Mouse (Mus musculus) intestine, postnatal 0 days (tissue): ENCODE measurements around the gene Rnf38. TPM values are rescaled to one million over a fixed set of nuclear protein-coding genes. Genes with fewer than 3 reads are reported as not detected.

Source experiments
- ATAC-seq: fragments of 200-750 bp; cut with Nextera tagmentation; 2 replicates; pipeline ENCODE4 v1.8.0; 2017; ENCODE audit warnings: mild to moderate bottlenecking, moderate TSS enrichment, moderate library complexity
- H3K27ac ChIP-seq: fragments of 300-500 bp; sonication (generic); 2 replicates; pipeline ENCODE4 v1.5.1; 2014; ENCODE audit warnings: mild to moderate bottlenecking, low read depth, low read length, moderate library complexity
- H3K27me3 ChIP-seq: fragments of 300-500 bp; sonication (generic); replicated peaks from 2 replicates; pipeline ENCODE4 v1.6.1; 2014; ENCODE audit warnings: low read length, mixed read lengths; ENCODE audit not compliant: control insufficient read depth, insufficient read depth
- H3K36me3 ChIP-seq: fragments of 300-500 bp; sonication (generic); 2 replicates; pipeline ENCODE4 v1.6.1; 2014; ENCODE audit warnings: mild to moderate bottlenecking, moderate library complexity; ENCODE audit not compliant: control insufficient read depth, insufficient read depth
- H3K4me1 ChIP-seq: fragments of 300-500 bp; sonication (generic); replicated peaks from 2 replicates; pipeline ENCODE4 v1.6.1; 2014; ENCODE audit warnings: antibody characterized with exemption, low read length, mixed read lengths; ENCODE audit not compliant: control insufficient read depth, insufficient read depth
- H3K4me2 ChIP-seq: fragments of 300-500 bp; sonication (generic); replicated peaks from 2 replicates; pipeline ENCODE4 v1.6.1; 2014; ENCODE audit warnings: low read depth, mild to moderate bottlenecking, moderate library complexity
- H3K4me3 ChIP-seq: fragments of 300-500 bp; sonication (generic); 2 replicates; pipeline ENCODE4 v1.5.1; 2014; ENCODE audit warnings: low read depth, low read length
- H3K9ac ChIP-seq: fragments of 300-500 bp; sonication (generic); 2 replicates; pipeline ENCODE4 v1.6.1; 2014; ENCODE audit warnings: mild to moderate bottlenecking, low read depth, low read length
- H3K9me3 ChIP-seq: fragments of 300-500 bp; sonication (generic); 2 replicates; pipeline ENCODE4 v1.6.1; 2016; ENCODE audit warnings: mixed run types; ENCODE audit not compliant: control insufficient read depth
- CTCF ChIP-seq: sonication (generic); IDR thresholded peaks from 2 replicates; pipeline ENCODE4 v1.5.1; 2016; ENCODE audit warnings: low read depth, mild to moderate bottlenecking, control low read depth, antibody characterized with exemption, moderate library complexity
- WGBS: fragments of 180-500 bp; shearing (Covaris S2); extraction: QIAGEN DNeasy Blood & Tissue Kit; methylation state at CpG from one replicate; pipeline ENCODE4 v1.1.7; 2014; 5-methylcytosine and 5-hydroxymethylcytosine counted together
- microRNA-seq: library from miRNA; unstranded; fragments of <30 nt; microRNA quantifications from one replicate; pipeline ENCODE4, GENCODE M21; 2016
- polyA plus RNA-seq: library from polyadenylated mRNA; unstranded; fragments of >200 nt; fragmentation: Nextera tagmentation; extraction: Ambion mirVana; gene quantifications from 2 replicates; pipeline ENCODE4 v1.2.1, GENCODE M21; 2015

The Rnf38 gene
- polyA plus RNA-seq, 1 experiment from 2014 or later = 6.0 TPM

- Histone ChIP-seq H3K4me3 (no peak overlapping the region), H3K9ac (no peak overlapping the region), H3K9me3 (no peaks in the 10 kb centered on the region), H3K36me3 (no peaks in the 10 kb centered on the region), H3K27ac (no peak overlapping the region), H3K4me2 (no peak overlapping the region), H3K4me1 (no peaks in the 10 kb centered on the region), H3K27me3 (no peaks in the 10 kb centered on the region)
- TF ChIP-seq CTCF = no peak
- no peak for ATAC-seq
- WGBS = 91% methylated on average over 3 of the region's 3 CpGs
Measured at GRCm38 (mm10) chr4:44085566-44085965, 148.0 kb downstream of the Rnf38 start.

GRCm38 (mm10) chr4:44084602-44085325 lies 148.8 kb downstream of the Rnf38 start:
- 59% methylated on average over 13 of the region's 13 CpGs for whole genome bisulfite sequencing
- Histone ChIP-seq H3K4me1 (no peaks in the 10 kb centered on the region), H3K36me3 (no peaks in the 10 kb centered on the region), H3K4me3 (peak overlapping the region; percentile 19), H3K9me3 (no peaks in the 10 kb centered on the region), H3K9ac (no peak overlapping the region), H3K27me3 (no peaks in the 10 kb centered on the region), H3K27ac (peak overlapping the region; percentile 30), H3K4me2 (peak overlapping the region; percentile 61)
- ATAC-seq = peak; percentile 89
- peak; percentile 59 for TF ChIP-seq CTCF

GRCm38 (mm10) chr4:44083945-44084344 lies 149.6 kb downstream of the Rnf38 start, which contains the start of gene Gne:
TSS of gene Gne (minus strand) at chr4:44084177.
- TF ChIP-seq CTCF = no peak
- WGBS = 5% methylated on average over 11 of the region's 11 CpGs
- ATAC-seq = peak; percentile 50; the same call in 1 of the 2 replicates
- Histone ChIP-seq H3K4me1 (no peaks in the 10 kb centered on the region), H3K9me3 (no peaks in the 10 kb centered on the region), H3K4me3 (peak within 1 kb of the TSS; percentile 19), H3K4me2 (peak within 1 kb of the TSS; percentile 61), H3K9ac (no peak within 1 kb of the TSS), H3K27me3 (no peaks in the 10 kb centered on the region), H3K27ac (peak within 1 kb of the TSS; percentile 30), H3K36me3 (no peaks in the 10 kb centered on the region)

GRCm38 (mm10) chr4:44078358-44078933 lies 155.1 kb downstream of the Rnf38 start:
- no peaks in the 10 kb centered on the region for H3K36me3 ChIP-seq
- 0 out of 2 replicates have a peak, but pooled peaks have one; percentile 26 for TF ChIP-seq CTCF
- no peak overlapping the region for H3K27ac ChIP-seq
- no peaks in the 10 kb centered on the region for H3K27me3 ChIP-seq
- no peaks in the 10 kb centered on the region for H3K4me1 ChIP-seq
- no peaks in the 10 kb centered on the region for H3K9me3 ChIP-seq
- H3K4me3 ChIP-seq = no peak overlapping the region
- WGBS = 59% methylated on average over 7 of the region's 7 CpGs
- H3K9ac ChIP-seq = no peak overlapping the region
- ATAC-seq = peak; percentile 47; the same call in 1 of the 2 replicates
- H3K4me2 ChIP-seq = no peak overlapping the region

Small RNAs within 50 kb of the gene (microRNA-seq; reads per million reads assigned to microRNA genes)
- not detected for gene Mir5106

Other genes starting within 250 kb of the Rnf38 start
- 343 and 352 TPM in 2 replicates for gene Clta, start 229.3 kb downstream of the Rnf38 start, polyA plus RNA-seq
- gene Gne, start 149.6 kb downstream of the Rnf38 start, polyA plus RNA-seq = 22.2 and 30.4 TPM in 2 replicates
- gene Melk, start 67.1 kb upstream of the Rnf38 start, polyA plus RNA-seq = 8.0 and 9.2 TPM in 2 replicates